Mouse (Mus musculus) megakaryocyte, embryonic 14.5 days (primary cell): ENCODE data around the gene Rbm47.

Experiments
- FLI1 ChIP-seq: IDR thresholded peaks from 2 replicates; pipeline ENCODE4 v1.6.1; 2012; ENCODE audit warnings: low read length, inconsistent platforms, mixed read lengths
- GATA1 ChIP-seq: IDR thresholded peaks from 3 replicates; pipeline ENCODE4 v1.6.1; 2012; ENCODE audit warnings: mixed read lengths, low read length, inconsistent platforms, borderline replicate concordance

GRCm38 (mm10) chr5:65997813-65998212 lies 175.1 kb downstream of the Rbm47 start:
- no peak for TF ChIP-seq GATA1
- TF ChIP-seq FLI1, result no peak
